Mouse (Mus musculus) neural tube, embryonic 15.5 days (tissue): ENCODE measurements at regions not wholly inside any gene's neighbourhood (a gene's known extent, or its start where the extent isn't known, plus 50 kb on each side); places are given as distances from the start of the nearest gene placed in this dataset.

Source experiments
- ATAC-seq: fragments of 200-750 bp; cut with Nextera tagmentation; 2 replicates; pipeline ENCODE4 v1.8.0; 2017; ENCODE audit warnings: mild to moderate bottlenecking, moderate TSS enrichment, moderate library complexity; ENCODE audit not compliant: low FRiP score
- H3K27ac ChIP-seq: fragments of 300-500 bp; sonication (generic); replicated peaks from 2 replicates; pipeline ENCODE4 v1.5.1; 2015; ENCODE audit warnings: mild to moderate bottlenecking, inconsistent platforms
- H3K27me3 ChIP-seq: fragments of 300-500 bp; sonication (generic); replicated peaks from 2 replicates; pipeline ENCODE4 v1.6.1; 2015; ENCODE audit warnings: inconsistent platforms
- H3K36me3 ChIP-seq: fragments of 300-500 bp; sonication (generic); 2 replicates; pipeline ENCODE4 v1.6.1; 2015; ENCODE audit warnings: inconsistent platforms
- H3K4me1 ChIP-seq: fragments of 300-500 bp; sonication (generic); 2 replicates; pipeline ENCODE4 v1.6.1; 2015; ENCODE audit warnings: inconsistent platforms
- H3K4me2 ChIP-seq: fragments of 300-500 bp; sonication (generic); 2 replicates; pipeline ENCODE4 v1.6.1; 2015; ENCODE audit warnings: inconsistent platforms, mild to moderate bottlenecking, moderate library complexity
- H3K4me3 ChIP-seq: fragments of 300-500 bp; sonication (generic); replicated peaks from 2 replicates; pipeline ENCODE4 v1.5.1; 2015; ENCODE audit warnings: mild to moderate bottlenecking, inconsistent platforms
- H3K9ac ChIP-seq: fragments of 300-500 bp; sonication (generic); replicated peaks from 2 replicates; pipeline ENCODE4 v1.6.1; 2015; ENCODE audit warnings: mild to moderate bottlenecking, inconsistent platforms
- H3K9me3 ChIP-seq: fragments of 300-500 bp; sonication (generic); replicated peaks from 2 replicates; pipeline ENCODE4 v1.6.1; 2016; ENCODE audit warnings: inconsistent platforms
- WGBS: fragments of 180-500 bp; shearing (Covaris S2); methylation state at CpG from one replicate; pipeline ENCODE4 v1.1.7; 2015; ENCODE audit warnings: mixed read lengths; 5-methylcytosine and 5-hydroxymethylcytosine counted together

DNA sequence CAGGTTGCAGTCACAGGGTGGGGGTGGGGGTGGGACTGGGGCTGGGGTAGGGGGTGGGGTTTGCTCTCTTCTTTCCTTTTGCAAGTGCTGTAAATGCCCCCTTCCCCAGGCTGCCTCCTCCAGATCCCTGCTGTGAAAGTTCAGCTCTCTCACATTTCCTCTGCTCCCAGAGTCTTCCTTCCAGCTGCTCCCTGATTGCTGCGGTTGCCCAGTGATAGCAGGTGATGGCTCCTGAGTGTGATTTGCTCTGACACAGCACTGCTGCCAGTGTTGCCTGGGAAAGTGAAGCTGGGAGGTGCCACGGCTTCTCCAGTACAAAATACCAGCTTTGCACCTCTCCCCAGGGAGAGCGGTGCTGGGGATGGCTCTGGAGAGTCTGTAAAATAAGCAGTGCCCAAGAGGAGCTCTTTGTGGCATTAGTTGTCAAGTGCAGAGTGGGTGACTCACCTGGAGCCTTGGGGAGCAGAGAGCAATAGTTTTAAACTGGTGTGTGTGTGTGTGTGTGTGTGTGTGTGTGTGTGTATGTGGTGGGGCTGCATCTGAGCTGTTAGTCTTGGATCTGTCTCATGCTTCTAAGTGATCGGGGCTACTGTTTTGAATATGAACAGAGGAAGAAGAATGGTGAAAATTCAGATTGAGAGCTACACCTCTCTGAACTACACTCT, 461.6 kb downstream of the 1810013L24Rik start:
- 54% methylated on average over 4 of the region's 4 CpGs for WGBS
- H3K27ac ChIP-seq: no peak overlapping the region
- no peak overlapping the region for H3K4me2 ChIP-seq

DNA sequence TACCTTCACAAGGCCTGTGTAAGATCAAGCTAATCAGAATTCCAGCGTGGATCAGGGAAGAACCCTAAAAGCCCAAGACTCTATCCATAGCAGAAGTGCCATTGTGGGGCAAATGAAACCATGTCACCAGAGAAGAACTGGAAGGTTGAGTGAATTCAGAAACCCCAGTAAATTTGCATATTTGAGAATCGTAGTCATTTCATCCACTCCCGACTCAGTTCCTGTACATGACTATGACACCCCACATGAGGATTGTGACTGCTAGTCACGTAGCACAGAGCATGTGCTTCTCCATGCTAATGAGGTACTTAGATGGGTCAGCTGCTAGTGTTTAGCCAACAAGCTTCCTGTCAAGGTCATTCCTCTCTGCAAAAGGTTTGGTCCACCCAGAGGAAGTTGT, 473.2 kb downstream of the 1810013L24Rik start:
- H3K4me3 ChIP-seq: no peak overlapping the region
- H3K27ac ChIP-seq: no peak overlapping the region
- no peaks in the 10 kb centered on the region for H3K4me1 ChIP-seq
- H3K36me3 ChIP-seq: no peaks in the 10 kb centered on the region
- WGBS: 85% methylated on average over 4 of the region's 4 CpGs
- H3K4me2 ChIP-seq: no peak overlapping the region
- ATAC-seq: no peak
- no peak overlapping the region for H3K9ac ChIP-seq
- H3K9me3 ChIP-seq: no peaks in the 10 kb centered on the region
- H3K27me3 ChIP-seq: no peaks in the 10 kb centered on the region

More for the DNA sequence above, 461.6 kb downstream of the 1810013L24Rik start:
- Histone ChIP-seq H3K9me3 (no peaks in the 10 kb centered on the region), H3K9ac (no peak overlapping the region), H3K36me3 (no peaks in the 10 kb centered on the region), H3K27me3 (no peaks in the 10 kb centered on the region), H3K4me1 (no peaks in the 10 kb centered on the region), H3K4me3 (no peak overlapping the region)
- no peak for ATAC-seq

DNA sequence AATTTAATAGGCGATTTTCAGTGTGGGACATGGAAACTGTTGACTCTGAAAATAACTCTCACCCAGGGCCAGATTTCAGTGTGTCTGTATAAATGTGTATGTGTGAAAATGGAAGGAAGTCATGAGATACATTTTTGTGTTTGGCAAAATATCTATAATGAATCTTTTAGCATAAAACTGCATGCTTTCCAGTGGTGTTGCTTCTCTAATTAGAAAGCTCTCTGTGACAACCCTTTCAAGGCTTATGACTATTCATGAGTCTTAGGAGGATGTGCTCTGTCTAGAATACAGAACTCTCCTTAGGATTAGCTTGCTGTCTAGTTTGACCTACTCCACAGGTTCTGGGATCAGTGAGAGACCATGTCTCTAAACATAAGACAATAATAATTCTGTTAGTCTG, 474.2 kb downstream of the 1810013L24Rik start:
- no peak overlapping the region for H3K27ac ChIP-seq
- no peak overlapping the region for H3K9ac ChIP-seq
- no peak overlapping the region for H3K4me3 ChIP-seq
- H3K36me3 ChIP-seq: no peaks in the 10 kb centered on the region
- no peaks in the 10 kb centered on the region for H3K4me1 ChIP-seq
- ATAC-seq: no peak
- 96% methylated on average over 1 of the region's 1 CpGs for WGBS
- H3K4me2 ChIP-seq: no peak overlapping the region
- no peaks in the 10 kb centered on the region for H3K27me3 ChIP-seq
- H3K9me3 ChIP-seq: no peaks in the 10 kb centered on the region

DNA sequence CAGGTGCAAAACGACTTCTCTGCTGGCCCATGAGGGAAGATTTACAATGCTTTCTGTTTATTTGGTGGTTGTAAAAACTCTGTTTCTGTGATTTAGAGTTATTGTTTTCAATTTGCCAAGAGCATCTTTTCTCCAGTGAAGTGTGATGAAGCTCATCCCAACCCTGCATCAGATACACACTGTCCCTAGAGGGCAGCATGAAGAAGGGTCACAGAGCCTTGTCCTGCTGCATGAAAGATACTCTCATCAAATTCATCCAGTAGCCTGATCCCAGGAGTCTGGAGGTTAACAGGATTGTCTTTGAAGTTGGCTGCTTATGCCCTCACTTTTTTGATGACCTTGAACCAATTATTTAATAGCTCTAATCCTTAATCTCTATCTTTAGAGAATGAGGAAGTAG, 480.8 kb downstream of the 1810013L24Rik start:
- H3K4me2 ChIP-seq: no peak overlapping the region
- no peaks in the 10 kb centered on the region for H3K36me3 ChIP-seq
- H3K27ac ChIP-seq: no peak overlapping the region
- H3K9ac ChIP-seq: no peak overlapping the region
- no peak overlapping the region for H3K4me3 ChIP-seq
- H3K4me1 ChIP-seq: no peaks in the 10 kb centered on the region
- no peaks in the 10 kb centered on the region for H3K27me3 ChIP-seq
- WGBS: 14% methylated on average over 1 of the region's 1 CpGs
- H3K9me3 ChIP-seq: no peaks in the 10 kb centered on the region
- no peak for ATAC-seq

DNA sequence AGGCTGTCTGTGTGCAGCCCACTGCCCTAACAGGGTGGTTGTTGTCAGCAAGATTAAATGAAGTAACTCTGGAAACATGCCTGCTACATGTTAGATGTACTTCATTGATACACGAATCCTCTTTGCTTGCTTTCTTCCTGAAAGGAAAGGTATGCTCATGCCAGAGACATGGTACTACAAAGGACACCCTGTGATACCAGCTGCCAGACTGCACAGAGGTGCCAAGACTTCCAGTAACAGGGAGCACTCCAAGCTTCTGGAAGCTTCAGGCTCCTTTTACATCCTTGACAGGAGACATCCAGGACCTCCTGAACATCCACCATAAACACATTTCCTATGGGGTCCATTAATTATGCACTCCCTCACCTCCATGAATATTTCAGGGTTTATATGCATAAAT, 505.7 kb downstream of the 1810013L24Rik start:
- H3K36me3 ChIP-seq: no peaks in the 10 kb centered on the region
- no peak overlapping the region for H3K9ac ChIP-seq
- no peak overlapping the region for H3K4me3 ChIP-seq
- H3K27me3 ChIP-seq: no peaks in the 10 kb centered on the region
- no peak overlapping the region for H3K27ac ChIP-seq
- no peak for ATAC-seq
- H3K9me3 ChIP-seq: no peaks in the 10 kb centered on the region
- WGBS: 70% methylated on average over 1 of the region's 1 CpGs
- no peak overlapping the region for H3K4me2 ChIP-seq
- peaks cover 2% of the 10 kb centered on the region; the same call in 1 of the 2 replicates for H3K4me1 ChIP-seq

DNA sequence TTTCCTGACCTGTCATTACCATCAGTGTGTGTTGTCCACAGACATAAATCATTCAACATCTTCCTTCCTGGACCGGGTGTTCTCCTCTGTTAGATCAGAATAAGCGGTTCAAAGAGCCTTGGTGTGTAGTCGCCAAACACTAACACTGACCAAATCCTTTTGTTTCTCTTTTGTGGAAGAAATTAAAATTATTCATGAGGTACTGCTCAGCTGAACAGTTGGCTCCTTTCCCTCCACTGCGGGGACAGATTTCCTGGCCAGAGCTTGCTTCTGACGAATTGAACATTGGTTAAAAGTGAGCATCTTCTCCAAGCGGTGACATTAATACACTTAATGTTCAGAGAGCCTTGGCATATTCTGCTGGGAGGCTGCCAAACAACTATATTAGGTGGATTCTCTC, 506.2 kb downstream of the 1810013L24Rik start:
- Histone ChIP-seq H3K27ac (no peak overlapping the region), H3K4me3 (no peak overlapping the region), H3K36me3 (no peaks in the 10 kb centered on the region), H3K9me3 (no peaks in the 10 kb centered on the region), H3K4me2 (no peak overlapping the region), H3K27me3 (no peaks in the 10 kb centered on the region), H3K9ac (no peak overlapping the region), H3K4me1 (peaks cover 2% of the 10 kb centered on the region; the same call in 1 of the 2 replicates)
- ATAC-seq: no peak
- WGBS: 55% methylated on average over 6 of the region's 6 CpGs

DNA sequence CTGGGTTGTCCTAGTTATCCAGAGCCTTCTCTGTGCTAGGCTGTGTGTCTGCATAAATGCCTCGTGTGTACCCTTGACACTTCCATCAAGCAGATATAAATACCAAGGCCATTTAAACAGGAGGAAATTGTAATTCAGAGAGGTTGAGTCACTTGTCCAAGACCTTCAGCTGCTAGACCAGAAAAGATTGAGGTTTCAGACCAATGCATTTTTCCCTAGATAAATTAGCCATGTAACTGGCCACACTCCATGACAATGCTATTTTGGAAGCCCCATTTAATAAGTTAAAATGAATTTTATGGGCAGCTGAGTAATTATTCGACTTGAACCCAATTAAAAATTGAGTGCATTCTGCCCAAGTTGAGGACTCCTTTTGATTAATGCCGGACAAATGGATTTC, 509.6 kb downstream of the 1810013L24Rik start:
- 70% methylated on average over 3 of the region's 3 CpGs for WGBS
- Histone ChIP-seq H3K9ac (no peak overlapping the region), H3K4me1 (no peaks in the 10 kb centered on the region; the same call in 1 of the 2 replicates), H3K27me3 (no peaks in the 10 kb centered on the region), H3K9me3 (no peaks in the 10 kb centered on the region), H3K4me3 (no peak overlapping the region), H3K36me3 (no peaks in the 10 kb centered on the region), H3K4me2 (no peak overlapping the region), H3K27ac (no peak overlapping the region)
- no peak for ATAC-seq

DNA sequence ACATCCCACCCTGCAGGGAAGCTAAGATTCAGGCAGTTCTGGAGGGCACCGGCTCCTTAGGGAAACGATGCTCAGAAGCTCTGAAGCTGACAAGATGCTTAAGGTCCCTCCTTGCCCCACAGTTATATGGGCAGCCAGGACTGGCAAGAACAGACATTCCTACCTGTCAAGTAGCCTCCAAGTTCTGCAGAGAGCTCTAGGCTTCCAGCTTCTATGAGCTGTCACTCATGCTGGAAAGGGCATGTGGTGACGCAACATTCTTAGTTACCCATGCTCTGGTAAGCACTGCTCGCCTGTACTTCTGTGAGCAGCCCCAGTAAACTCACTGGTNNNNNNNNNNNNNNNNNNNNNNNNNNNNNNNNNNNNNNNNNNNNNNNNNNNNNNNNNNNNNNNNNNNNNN, 511.3 kb downstream of the 1810013L24Rik start:
- H3K9me3 ChIP-seq: no peaks in the 10 kb centered on the region
- H3K9ac ChIP-seq: no peak overlapping the region
- H3K4me1 ChIP-seq: no peaks in the 10 kb centered on the region
- no peak for ATAC-seq
- no peak overlapping the region for H3K27ac ChIP-seq
- no peaks in the 10 kb centered on the region for H3K36me3 ChIP-seq
- H3K4me2 ChIP-seq: no peak overlapping the region
- no peak overlapping the region for H3K4me3 ChIP-seq
- 89% methylated on average over 4 of the region's 4 CpGs for WGBS
- H3K27me3 ChIP-seq: no peaks in the 10 kb centered on the region

DNA sequence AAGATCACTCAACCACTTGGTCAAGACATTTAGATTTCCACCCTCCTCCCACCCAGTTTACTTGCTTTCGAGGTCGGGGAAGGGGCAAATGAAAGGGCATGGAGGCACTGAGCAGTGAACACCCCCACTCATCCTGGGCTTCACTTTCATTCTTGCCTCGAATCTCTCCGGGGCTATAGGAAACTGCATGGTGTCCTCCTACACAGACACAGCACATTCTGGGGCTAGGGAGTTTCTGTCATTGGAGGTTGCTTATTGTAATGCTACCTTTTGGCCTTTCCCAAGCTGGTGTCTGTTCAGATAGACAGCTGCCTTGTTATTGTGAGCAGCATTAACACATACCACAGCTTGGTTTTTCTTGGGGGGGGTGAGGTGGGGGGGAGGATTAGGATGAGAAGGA, 523.9 kb downstream of the 1810013L24Rik start:
- Histone ChIP-seq H3K27ac (no peak overlapping the region), H3K9ac (no peak overlapping the region), H3K4me3 (no peak overlapping the region), H3K27me3 (no peaks in the 10 kb centered on the region), H3K4me2 (no peak overlapping the region), H3K4me1 (peaks cover 4% of the 10 kb centered on the region; the same call in 1 of the 2 replicates), H3K36me3 (no peaks in the 10 kb centered on the region), H3K9me3 (no peaks in the 10 kb centered on the region)
- 92% methylated on average over 4 of the region's 4 CpGs for WGBS
- ATAC-seq: no peak

DNA sequence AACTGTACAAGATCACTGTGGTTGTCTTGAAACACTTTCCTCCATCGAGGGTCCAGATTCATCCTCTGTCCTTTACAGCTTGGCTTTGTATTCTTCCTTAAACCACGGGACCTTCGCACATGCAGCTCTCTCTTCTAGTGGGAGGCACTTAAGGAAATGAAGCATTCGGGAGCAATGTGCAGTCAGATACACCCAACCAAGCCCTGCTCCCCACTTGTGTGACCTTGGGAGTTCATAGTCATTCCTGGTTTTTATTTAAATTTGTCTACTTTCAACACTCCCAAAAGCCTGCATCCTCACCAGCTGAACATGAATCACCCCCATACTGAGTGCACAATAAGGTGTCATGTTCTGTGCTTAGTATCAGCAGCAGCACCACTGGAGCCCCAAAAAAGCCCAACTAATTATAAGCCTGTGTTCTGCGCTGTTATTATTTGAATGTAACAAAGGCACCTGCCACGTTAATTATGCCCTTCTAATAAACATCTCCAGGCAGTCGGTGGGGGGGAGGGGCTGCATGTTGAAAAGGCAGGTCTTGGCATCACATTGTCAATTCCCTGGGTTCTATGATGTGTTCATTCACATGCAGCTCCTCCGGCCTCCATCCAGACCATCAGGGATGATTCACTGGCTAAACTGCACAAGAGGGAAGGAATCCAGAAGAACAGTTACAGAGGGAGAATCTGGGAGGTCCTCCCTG, 524.6 kb downstream of the 1810013L24Rik start:
- Histone ChIP-seq H3K27ac (no peak overlapping the region), H3K9me3 (no peaks in the 10 kb centered on the region), H3K9ac (no peak overlapping the region), H3K36me3 (no peaks in the 10 kb centered on the region), H3K4me1 (peaks cover 4% of the 10 kb centered on the region; the same call in 1 of the 2 replicates), H3K4me3 (no peak overlapping the region), H3K4me2 (no peak overlapping the region), H3K27me3 (no peaks in the 10 kb centered on the region)
- 62% methylated on average over 8 of the region's 8 CpGs for WGBS
- no peak for ATAC-seq

DNA sequence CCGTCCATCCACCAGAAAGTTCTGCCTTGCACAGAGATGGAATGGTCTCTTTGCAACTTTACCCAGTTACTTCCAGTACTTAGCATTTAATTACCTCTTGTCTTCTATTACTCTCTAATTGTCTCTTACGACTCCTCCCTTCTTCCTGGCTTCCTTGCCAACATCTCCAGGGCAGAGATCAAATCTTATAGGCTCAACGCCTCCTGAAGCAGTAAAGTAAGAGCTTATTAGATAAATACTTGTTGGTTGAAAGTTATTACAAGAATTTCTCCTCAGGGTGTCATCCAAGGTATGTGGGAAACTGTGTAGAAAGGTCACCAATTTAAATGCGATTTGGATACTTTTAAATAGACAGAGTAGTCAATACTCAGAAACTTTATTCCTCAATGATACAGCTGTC, 528.8 kb downstream of the 1810013L24Rik start:
- Histone ChIP-seq H3K27ac (no peak overlapping the region), H3K9me3 (no peaks in the 10 kb centered on the region), H3K27me3 (no peaks in the 10 kb centered on the region), H3K9ac (no peak overlapping the region), H3K4me3 (no peak overlapping the region), H3K4me1 (peaks cover 4% of the 10 kb centered on the region; the same call in 1 of the 2 replicates), H3K4me2 (no peak overlapping the region), H3K36me3 (no peaks in the 10 kb centered on the region)
- WGBS: 70% methylated on average over 4 of the region's 4 CpGs
- no peak for ATAC-seq

DNA sequence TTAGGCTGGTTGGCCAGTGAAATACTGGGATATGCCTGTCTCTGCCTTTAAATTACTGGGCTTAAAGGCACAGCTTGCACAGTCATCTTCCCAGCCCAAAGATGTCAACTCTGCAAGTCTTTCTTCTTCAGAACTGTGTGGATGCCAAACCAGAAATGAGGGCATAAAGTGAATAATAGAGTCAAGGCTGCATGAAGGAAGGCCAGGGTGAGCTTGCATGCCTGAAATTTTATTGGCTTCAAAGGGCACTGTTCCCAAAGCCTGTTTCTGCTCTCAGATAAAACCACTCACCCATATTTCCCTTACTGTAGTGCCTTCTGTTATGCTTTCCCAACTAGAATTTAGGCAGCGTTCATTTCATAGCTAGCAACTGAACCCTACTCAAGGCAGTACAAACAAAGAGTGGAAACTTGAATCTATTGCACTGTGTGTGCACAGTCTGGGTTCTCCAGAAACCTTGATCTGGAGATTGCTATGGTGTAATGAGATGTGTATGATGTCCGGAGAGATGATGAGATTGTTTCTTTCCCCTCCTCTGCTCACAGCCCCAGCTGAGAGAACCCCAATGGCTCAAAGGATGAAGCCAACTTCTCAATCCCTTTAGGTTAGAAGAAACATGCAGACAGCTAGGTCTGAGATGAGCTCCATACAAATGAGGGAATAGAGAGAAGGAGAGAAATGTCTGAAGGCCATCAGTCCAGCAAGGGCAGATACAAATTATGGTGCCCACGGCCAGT, 529.7 kb downstream of the 1810013L24Rik start:
- H3K27me3 ChIP-seq: no peaks in the 10 kb centered on the region
- no peaks in the 10 kb centered on the region for H3K9me3 ChIP-seq
- H3K36me3 ChIP-seq: no peaks in the 10 kb centered on the region
- H3K4me1 ChIP-seq: peaks cover 2% of the 10 kb centered on the region; the same call in 1 of the 2 replicates
- H3K4me3 ChIP-seq: no peak overlapping the region
- H3K4me2 ChIP-seq: no peak overlapping the region
- no peak overlapping the region for H3K27ac ChIP-seq
- H3K9ac ChIP-seq: no peak overlapping the region
- no peak for ATAC-seq
- 97% methylated on average over 3 of the region's 3 CpGs for WGBS
